Mouse (Mus musculus): ENCODE measurements at regions not wholly inside any gene's neighbourhood (a gene's known extent, or its start where the extent isn't known, plus 50 kb on each side); places are given as distances from the start of the nearest gene placed in this dataset.

- no peak for DNase-seq (ENCODE audit: low read depth in 2 of 2, low spot score in 2 of 2)
These were observed 672.4 kb downstream of the Bcl11a start for GRCm38 (mm10) chr11:24750144-24750779.

DNA sequence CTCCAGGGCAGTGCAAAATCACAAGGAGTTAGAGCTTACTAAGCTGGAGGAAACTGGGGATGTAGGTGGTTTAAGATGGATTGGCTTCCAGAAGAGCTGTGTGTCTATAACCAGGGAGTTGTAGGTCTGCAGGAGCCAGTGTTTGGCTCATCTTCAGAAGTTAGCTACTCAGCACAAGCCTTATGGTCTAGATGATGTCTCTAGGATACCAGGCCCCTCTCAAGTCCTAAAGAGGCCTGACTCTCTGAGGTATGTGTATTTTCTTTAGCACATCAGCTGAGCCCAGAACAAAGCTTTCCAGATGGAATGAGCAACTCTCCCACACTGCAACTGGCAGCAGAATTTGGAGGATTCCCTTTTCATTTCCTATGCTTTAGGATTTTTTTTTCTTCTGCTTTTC, 680.3 kb downstream of the Bcl11a start:
- no peak for DNase-seq (ENCODE audit: low read depth in 2 of 2, low spot score in 2 of 2)

- no peak for DNase-seq (ENCODE audit: low read depth in 2 of 2, low spot score in 2 of 2)
These were observed 705.6 kb downstream of the Bcl11a start for GRCm38 (mm10) chr11:24783470-24783869.

- no peak for DNase-seq (ENCODE audit: low read depth in 2 of 2, low spot score in 2 of 2)
These were observed 711.3 kb downstream of the Bcl11a start for GRCm38 (mm10) chr11:24789120-24789519.

- no peak for DNase-seq (ENCODE audit: low read depth in 2 of 2, low spot score in 2 of 2)
These were observed 717.8 kb downstream of the Bcl11a start for GRCm38 (mm10) chr11:24795510-24796211.

GRCm38 (mm10) chr11:24804623-24805023, 726.8 kb downstream of the Bcl11a start:
- DNase-seq (ENCODE audit: low read depth in 2 of 2, low spot score in 2 of 2): no peak

- DNase-seq (ENCODE audit: low read depth in 2 of 2, low spot score in 2 of 2): no peak
These were observed 751.9 kb downstream of the Bcl11a start for GRCm38 (mm10) chr11:24829578-24830401.

- DNase-seq (ENCODE audit: low read depth in 2 of 2, low spot score in 2 of 2): no peak
These were observed 752.6 kb downstream of the Bcl11a start for GRCm38 (mm10) chr11:24830484-24830883.

DNA sequence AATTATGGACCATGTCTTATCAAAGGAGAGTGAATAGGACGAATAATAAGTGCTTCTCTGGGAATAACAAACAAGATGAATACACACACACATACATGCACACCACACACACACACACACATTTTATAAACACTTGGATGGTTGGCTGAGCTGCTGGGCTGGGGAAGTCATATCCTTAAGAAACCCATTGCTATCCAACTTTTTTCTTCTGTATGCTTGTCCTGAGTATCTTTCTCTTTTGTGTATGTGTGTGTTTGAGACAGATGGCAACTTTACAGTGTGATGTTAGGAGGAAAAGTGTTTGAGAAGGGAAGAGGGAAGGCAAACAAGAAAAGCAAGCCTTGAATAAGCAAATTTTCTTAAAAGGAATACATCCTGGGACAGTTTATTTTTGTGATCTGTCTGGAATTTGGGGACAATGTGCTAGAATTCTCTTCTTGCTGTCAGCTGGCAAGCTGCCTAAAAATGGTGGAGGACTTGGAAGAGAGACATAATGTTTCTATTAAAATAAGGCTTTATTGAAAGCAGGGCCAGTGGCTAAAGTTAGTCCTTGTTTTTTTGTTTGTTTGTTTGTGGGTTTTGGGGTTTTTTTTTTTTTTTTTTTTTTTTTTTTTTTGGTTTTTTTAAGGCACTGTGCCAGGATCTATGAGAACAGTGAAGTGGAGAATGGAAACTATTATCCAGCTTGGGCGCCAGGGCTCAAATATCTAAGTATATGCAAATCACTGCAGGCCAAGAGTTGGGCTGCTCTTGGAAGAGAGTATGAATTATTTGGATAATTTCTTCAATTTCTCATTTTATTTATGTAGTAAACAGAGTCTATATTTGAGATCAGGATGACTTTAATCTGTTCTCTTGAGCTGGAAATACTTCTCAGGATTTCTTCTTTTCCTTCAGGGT, 766.2 kb downstream of the Bcl11a start:
- no peak for DNase-seq (ENCODE audit: low read depth in 2 of 2, low spot score in 2 of 2)

- no peak for DNase-seq (ENCODE audit: low read depth in 2 of 2, low spot score in 2 of 2)
These were observed 779.1 kb downstream of the Bcl11a start for GRCm38 (mm10) chr11:24856991-24857390.

DNA sequence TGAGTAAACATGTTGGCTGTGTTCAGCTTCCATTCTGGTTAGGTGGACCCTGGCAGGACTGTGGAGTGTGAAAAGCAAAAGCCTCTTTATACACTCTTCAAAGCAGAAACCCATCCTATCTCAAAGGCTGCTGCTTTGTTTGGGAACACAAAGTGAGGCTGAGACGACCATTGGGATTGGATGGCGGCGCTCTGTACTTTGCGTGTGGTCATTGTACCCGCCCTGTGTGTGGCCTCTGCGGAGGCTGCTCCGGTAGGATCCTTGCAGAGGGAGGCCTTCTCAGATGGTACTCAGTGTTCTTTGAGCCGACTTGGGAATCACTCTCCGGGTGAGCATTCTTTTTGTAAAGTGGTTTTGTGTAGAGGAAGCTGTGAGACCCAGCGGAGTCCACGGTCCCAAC, 786.8 kb downstream of the Bcl11a start:
- DNase-seq (ENCODE audit: low read depth in 2 of 2, low spot score in 2 of 2): no peak

GRCm38 (mm10) chr11:24865067-24865796, 787.4 kb downstream of the Bcl11a start:
- no peak for DNase-seq (ENCODE audit: low read depth in 2 of 2, low spot score in 2 of 2)

Measured in CD8-positive naive resting alpha-beta T cell, adult 2 months (primary cell).